Mouse (Mus musculus) testis, adult 2 months (tissue): Measurements from ENCODE around the gene Prkar2b.

Experiments used
- CTCF ChIP-seq: fragments of 200-500 bp; IDR thresholded peaks from 2 replicates; pipeline ENCODE4 v1.5.1; 2012; ENCODE audit warnings: low read depth, mild to moderate bottlenecking, inconsistent platforms, low read length, moderate library complexity; ENCODE audit not compliant: control insufficient read depth, insufficient read depth, insufficient replicate concordance
- POLR2A ChIP-seq: fragments of 200-500 bp; IDR thresholded peaks from 2 replicates; pipeline ENCODE4 v1.6.1; 2012; ENCODE audit warnings: low read depth, mild to moderate bottlenecking, inconsistent platforms, low read length, moderate library complexity; ENCODE audit not compliant: control insufficient read depth

- TF ChIP-seq POLR2A: no peak
- TF ChIP-seq CTCF: no peak
Observed at GRCm38 (mm10) chr12:31967536-31967935, 93.6 kb downstream of the Prkar2b start.
